Mouse (Mus musculus) regulatory T cell (primary cell): Measurements from ENCODE around the gene Cks1b.

Source experiments
- in situ Hi-C: fragments of 300-600 bp; cut with MboI, MseI; formaldehyde crosslinking; loops from one replicate; pipeline ENCODE4 v1.15.1; 2025; ENCODE audit warnings: high pct_unique_total_duplicates

Gene Cks1b

DNA sequence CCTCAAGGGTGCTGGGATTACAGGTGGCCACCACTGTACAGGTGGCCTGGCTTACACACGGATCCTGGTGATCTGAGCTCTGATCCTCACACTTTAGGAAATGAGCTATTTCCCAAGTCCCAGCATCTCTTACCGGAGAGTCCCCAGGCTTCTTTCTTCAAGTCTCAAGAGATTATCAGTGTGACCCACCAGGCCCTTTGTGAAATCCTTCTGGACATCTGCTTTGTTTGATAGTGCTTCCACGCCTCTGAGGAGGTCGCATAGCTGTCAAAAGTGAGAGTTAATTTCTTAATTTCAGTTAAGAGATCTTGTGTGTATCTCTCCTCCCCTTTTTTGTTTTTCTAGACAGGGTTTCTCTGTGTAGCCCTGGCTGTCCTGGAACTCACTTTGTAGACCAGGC is 7.7 kb upstream of the Cks1b start:
- in situ Hi-C loops = no loop called here

DNA sequence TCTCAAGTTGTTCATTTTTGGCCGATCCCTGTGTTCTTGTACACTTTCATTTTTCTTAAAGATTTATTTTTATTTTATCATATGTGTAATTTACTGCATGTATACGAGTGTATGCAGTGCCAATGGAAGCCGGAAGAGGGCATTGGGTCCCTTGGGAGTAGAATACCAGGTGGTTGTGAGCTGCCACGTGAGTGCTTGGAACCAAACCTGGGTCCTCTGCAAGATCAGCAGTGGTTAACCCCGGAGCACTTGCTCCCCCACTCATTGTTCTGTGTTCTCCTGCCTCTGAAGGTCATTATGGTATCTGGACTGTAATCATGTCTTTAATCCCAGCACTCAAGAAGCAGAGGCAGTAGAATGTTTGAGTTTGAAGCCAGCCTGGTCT is 7.0 kb upstream of the Cks1b start:
- in situ Hi-C loops = no loop called here

DNA sequence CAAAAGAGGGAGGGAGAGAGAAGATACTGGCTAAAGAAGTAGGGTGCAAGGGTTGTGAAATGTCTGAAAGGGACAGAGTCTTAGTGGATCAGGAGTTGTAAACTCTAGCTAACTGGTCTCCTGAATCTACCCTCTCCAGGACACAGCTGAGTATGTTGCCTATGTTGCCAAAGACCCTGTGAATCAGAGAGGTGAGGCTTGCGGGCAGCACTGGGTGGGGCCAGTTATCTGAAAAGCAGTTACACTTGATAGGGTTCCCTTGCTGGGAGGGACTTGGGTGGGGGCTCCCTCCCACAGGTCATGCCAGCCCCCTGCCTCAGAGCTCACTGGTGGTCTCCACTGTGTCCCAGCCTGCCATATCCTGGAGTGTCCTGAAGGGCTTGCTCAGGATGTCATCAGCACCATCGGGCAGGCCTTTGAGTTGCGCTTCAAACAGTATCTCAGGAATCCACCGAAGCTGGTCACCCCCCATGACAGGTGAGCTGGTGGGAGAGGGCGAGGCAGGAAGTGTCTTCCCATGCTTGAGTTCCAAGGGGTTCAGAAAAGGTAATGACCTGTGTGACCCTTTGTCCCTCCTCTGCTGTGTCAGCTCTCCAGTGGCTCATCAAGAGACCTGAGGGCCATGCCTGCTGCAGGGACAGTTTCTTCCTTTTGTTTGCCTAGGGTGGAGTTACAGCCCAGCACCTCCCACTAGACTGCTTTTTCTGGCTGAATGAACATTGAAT is 6.4 kb upstream of the Cks1b start:
- in situ Hi-C loops = no loop called here

DNA sequence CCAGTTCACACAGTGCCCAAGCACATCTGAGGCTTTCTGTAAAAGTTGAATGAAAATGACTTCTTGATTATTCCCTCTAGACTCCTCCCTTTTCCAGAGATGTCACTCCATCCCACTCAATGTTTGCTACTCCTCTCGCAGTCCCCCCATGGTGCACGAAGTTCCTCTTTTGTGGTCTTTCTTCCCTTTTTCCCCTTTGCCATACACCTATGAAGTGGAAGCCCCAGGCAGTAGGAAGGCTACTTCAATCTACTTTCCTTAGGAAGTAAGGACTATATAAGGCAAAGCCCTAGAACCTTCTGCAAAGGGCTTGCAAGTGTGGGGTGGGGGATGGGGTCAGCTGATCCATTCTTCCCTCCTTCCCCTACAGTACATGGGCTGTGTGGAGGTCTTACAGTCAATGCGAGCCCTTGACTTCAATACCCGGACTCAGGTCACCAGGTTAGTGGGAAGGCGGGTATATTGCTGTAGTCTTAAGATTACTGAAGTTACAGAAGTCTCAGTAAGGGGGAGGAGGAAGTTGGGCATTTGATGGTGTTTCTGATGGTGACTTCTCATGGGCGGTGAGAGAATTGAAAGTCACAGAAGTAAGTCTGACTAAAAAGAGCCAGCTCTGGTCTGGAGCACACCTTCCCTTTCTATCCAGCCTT is 4.5 kb upstream of the Cks1b start:
- in situ Hi-C loops = no loop called here

DNA sequence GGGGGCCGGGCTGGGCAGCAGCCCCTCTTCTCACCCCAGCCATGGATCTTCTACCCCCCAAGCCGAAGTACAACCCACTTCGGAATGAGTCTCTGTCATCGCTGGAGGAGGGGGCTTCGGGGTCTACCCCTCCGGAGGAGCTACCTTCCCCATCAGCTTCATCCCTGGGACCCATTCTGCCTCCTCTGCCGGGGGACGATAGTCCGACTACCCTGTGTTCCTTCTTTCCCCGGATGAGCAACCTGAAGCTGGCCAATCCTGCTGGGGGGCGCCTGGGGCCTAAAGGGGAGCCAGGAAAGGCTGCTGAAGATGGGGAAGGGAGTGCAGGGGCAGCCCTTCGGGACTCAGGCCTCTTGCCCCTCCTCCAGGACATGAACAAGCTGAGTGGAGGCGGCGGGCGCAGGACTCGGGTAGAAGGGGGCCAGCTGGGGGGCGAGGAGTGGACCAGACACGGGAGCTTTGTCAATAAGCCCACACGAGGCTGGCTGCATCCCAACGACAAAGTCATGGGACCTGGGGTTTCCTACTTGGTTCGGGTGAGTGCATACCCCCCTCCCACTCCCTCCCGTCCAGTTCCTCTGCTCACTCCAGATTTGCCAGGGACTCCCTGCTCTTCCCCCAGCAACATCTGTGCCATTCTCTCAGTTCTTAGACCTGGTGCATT is 3.8 kb upstream of the Cks1b start:
- in situ Hi-C loops = no loop called here

DNA sequence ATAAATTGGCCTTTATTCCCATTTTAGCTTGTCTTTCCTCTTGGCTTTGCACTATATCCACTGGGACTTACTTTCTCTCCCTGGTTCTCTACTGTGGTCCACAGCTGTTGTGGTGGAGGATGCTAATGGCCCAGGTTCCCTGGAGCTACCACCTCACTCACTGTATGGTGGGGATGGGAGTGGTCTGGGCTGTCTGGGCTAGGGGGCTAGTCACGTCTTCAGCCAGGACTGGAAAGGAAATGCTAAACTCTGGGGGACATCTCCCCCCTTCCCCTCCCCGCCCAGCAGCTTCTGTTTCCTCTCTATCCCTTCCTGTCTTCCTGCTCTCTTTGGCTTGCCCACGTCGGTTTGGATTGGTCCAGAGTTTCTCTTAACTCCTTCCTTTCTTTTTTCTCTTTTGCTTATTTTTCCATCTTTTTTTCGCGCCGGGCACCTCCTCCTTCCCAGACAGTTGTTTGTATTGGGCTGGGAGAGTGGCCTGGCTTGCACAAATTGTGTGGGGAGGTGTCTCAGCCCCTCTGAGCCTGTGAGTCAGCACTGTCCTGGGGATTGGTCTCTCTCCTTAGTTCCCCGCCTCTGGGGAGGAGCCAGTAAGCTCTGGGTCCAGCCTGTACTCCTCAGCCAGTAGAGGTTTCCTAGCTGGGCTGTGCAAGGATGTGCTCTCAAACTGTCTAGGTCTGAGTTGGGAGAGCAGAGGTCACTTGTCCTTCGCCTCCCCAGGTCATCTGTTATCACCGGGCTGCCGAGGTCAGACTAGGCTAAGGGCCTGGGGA is 3.0 kb upstream of the Cks1b start:
- in situ Hi-C loops = no loop called here

DNA sequence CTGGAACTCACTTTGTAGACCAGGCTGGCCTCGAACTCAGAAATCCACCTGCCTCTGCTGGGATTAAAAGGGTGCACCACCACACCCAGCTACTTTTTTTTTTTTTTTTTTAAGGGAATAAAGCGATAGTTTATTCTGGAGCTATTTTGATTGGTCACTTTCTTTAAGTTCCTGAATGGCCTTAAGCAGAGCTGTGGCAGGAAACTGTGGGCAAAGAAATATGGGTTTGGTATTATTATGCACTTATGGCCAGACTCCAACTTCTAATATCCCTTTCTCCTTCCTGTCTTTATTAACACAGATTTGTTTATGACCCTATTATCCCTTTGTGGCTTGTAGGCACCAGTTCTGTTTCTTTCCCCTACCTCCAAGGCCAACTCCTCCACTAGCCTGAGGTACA is 2.2 kb upstream of the Cks1b start:
- in situ Hi-C loops = no loop called here

DNA sequence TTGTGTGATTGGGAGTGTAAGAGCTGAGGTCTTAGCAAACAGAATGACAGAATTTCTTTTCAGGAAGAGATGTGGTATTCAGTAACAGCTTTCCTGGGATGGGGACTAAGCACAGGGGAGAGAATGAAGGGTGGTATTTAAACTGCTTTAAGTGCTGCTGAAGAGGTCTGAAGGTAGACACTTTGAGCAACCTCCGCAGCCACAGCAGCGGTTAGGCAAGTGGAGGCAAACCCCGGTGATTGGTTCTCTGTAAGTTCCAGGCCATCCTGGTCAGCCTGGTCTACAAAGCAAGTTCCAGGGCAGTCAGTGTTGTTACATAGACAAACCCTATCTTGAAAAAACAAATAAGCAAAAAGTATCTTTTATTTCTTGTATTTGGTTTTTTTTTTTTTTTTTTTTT is 1.8 kb upstream of the Cks1b start:
- in situ Hi-C loops = no loop called here

DNA sequence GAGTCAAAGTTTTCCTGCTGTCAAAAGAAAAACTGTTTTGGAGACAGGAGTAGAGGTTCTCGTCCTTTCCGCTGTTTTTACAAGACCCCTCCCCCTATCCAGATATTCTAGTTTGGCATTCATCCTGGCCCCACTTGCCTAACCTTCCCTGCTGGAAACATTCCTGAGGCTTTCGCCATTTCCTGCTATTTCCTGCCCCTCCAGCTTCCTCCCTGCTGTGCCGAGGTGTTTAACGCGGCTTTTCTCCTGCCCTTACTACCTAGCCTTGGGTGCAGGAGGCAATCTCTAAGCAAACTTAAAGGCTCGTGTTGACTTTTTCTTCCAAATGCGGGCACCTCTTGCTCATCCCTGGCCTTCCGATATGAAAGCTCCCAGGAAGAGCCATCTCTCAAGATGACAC is 1.4 kb upstream of the Cks1b start:
- in situ Hi-C loops = no loop called here

DNA sequence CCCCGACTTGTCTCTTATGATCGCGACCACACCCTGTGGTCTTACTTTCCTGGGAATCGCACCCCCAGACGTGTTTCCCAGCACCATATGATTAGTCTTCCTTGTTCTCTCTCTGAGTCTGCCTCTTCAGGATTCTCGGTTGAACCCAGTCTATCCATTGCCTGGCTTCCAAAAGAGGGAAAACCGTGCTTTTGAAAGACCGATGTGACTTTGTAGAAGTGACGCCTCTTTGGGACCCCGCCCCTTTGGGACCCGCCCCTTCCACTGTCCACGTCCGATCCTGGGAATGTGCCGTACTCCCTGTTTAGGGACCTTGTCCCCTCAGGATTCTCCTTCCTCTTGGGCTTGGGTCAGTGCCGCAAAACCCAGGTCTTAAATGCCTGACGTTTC is 673 bp upstream of the Cks1b start:
- in situ Hi-C loops = no loop called here

DNA sequence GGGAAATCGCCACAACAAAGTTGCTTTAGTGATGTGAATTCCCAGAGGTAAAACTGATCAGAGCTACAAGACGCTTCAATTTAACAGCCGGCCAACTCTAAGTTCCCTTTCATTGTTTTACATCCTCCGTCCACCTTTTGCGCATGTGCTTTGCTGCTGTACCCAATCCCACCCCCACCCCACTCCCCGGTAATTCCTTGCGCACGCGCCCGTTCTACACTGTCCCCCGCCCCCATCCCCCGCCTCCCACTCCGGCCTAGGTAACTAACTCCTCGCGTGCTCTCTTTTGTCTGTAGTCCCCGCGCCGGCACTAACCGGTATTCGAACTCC is 378 bp downstream of the Cks1b start:
- in situ Hi-C loops = no loop called here

DNA sequence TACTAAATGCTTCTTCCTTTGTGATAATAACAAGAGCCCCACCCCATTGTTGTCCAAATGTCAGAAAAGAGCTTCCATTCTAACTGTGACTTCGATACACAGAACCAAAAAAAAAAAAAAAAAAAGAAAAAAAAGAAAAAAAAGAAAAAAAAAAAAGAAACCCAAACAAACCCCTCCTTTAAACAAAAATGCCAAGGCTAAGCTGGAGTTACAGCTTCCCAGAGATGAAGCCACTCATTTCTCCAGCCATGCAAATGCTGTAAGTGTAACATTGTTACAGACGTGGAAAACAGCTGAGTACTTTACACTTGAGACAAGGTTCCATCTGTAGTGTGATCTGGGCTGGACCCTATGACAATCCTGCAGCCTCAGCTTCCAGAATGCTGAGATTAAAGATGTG is 1.1 kb downstream of the Cks1b start:
- in situ Hi-C loops = no loop called here

DNA sequence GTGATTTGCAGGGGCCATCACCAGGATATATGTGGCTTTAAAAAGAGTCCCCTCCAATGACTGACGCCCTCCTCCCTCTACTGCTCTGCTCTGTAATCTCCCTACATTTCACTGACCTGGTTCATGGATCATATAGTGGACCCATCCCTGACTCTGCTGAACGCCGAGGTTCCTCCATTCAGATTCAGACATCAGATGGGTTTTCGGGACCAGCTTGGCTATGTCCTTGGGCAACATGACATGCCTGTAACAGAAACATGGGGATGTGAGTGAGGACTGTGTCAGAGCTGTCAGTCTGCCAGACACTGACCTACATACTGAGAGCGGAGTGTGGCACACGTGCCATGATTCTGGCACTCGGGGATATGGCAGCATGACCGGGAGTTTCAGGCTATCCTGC is 2.0 kb downstream of the Cks1b start:
- in situ Hi-C loops = no loop called here

DNA sequence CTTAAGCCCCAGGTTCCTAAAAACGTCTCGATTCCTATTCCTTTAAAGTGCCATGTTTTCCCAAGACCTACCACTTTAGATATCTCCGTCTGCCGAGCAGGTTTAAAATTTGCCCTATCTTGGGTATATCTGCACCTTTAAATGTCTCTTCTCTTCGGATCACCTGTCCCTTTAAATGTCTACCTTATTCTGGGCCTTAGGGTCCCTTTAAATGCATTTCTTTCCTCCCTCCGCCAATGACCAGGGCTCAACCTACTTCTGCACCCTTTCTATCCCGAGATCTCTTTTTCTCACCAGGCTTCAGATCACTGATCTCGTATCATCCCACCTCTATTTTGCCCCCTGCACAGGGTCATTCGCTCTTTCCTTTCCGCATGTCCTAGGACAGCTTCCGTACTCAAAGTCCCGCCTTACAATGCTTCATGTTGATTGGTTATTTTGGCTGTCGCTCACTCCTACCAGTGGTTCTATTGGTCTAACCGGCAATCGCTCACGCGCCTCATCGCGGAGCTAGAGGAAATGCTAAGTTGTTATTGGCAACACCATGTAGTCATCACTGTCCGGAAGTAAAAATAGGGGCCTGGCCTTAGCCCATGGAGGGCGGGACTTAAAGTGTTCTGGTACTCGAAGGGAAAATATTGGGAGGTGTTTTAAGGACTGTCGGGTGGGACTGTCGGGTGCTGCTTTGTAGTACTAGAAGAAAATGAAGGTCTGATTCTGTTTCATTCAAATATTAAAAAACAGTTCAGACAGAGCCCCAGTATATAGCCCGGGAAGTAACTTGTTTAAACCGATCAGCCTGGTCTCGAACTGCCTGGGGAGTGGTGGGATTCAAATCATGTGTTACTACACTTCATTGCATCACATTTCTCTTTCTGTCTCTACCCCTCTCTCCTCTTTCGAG is 6.4 kb downstream of the Cks1b start, which contains the start of gene Flad1:
Gene Flad1 (minus strand): TSS at position 381 of the 904 bp plus-strand sequence.
- in situ Hi-C loops = no loop called here

DNA sequence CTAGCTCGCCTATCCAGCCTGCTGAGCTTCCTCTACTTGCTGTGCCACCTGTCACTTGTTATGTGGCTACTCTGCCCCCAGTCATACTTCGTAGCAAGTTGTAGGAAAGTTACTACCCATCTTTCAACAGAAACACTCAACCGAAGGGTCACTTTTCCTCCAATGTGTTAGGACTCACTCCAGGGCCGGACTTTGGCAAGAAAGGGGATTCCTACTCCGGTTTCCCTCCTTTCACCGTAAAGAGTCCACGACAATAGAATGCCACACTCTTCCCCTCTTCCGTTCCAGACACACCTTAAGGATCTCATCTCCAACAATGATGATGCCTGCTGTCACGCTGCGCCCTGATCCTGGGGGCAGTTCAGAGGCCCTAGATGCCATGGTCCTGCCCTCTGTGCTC is 7.3 kb downstream of the Cks1b start:
- in situ Hi-C loops = no loop called here

DNA sequence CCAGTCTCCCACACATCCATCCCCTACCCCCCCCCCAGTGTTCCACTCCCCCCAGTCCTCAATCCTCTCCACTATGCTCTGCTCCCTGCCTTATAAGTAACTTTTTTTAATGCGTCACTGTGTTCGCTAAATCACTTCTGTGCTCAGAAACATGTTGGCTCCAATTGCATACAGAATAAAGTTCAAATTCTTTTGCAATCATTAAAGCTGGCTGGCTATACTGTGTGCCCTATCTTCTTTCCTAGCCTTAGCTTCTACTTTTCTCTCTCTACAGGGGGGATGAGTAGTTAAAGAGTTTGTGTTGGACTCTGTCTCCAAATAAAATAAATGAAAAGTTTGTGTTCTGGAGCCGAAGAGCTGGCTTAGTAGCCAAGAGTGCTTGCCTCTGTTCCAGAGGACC is 8.5 kb downstream of the Cks1b start:
- in situ Hi-C loops = no loop called here

DNA sequence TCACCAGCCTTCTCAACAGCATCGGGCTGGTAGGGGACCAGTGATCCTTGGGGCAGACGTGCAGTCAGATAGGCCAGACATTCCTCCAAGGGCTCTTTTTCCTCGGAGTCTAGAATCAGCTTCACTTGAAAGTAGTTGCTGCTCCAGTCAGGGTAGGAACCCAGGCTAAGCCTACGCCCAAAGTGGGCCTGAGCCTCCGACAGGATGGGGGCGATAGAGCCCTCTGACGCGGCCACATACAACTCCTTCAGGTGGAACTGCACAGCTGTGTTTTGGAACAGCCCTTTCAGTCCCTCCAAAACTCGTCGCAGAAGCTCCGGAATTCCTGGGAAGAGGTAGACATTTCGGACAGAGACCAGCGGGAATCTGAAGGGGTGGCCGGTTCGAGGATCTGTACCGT is 9.7 kb downstream of the Cks1b start:
- in situ Hi-C loops = no loop called here

DNA sequence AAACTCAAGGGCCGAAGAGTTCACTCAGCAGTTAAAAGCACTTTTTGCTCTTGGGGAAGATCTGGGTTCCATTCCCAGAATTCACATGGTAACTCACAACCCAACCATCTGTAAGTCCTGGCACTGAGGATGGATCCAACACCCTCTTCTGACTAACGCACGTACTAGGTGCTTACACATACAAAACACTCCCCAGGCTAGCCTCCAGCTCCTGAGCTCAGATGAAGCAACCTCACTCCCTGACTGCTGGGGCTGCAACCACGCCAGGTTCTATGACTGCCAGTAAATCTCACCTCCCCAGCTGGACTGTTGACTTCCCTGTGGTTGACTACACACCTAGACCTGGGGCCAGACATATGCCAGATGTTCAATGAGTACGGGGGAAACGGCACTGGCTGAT is 11.3 kb downstream of the Cks1b start:
- in situ Hi-C loops = no loop called here

DNA sequence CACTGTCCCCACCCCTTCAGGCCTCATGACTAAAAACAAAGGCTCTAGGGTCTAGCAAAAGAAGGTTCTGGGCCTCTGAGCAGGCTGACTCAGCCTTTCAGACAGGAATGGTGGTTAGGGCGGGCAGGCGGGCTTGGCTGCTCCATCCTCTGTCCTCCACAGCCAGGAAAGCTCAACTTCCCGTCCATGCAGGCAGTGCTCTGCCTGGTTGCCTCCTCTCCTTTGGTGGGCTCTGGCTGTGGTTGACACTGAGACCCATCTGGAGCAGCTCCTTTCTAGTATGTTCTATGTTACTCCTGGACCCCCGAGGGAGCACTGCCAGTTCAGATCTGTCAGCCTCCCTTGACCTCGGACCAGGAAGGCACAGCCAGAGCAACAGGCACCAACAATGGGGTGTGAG is 15.5 kb downstream of the Cks1b start, which contains the start of gene Lenep:
Gene Lenep (minus strand): TSS at position 101 of the 400 bp plus-strand sequence.
- in situ Hi-C loops = no loop called here

DNA sequence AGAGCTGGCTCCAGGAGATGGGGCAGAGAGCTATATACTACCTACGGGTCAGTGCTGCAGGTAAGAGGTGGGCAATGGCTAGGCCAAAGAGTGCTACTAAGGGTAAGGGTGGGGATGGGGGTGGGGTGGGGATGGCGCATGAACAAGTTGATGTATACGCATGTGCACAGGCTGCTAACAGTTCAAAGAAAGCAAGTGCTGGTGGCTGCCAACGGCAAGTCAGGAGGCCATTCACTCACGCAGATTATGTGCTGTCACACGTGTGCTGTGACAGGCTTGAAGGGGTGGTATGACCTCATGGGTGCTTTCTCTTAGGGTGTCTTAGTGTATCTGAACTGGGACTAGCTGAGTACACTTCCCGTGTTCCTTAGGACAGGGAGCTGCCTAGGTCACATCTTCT is 16.9 kb downstream of the Cks1b start:
- in situ Hi-C loops = no loop called here

DNA sequence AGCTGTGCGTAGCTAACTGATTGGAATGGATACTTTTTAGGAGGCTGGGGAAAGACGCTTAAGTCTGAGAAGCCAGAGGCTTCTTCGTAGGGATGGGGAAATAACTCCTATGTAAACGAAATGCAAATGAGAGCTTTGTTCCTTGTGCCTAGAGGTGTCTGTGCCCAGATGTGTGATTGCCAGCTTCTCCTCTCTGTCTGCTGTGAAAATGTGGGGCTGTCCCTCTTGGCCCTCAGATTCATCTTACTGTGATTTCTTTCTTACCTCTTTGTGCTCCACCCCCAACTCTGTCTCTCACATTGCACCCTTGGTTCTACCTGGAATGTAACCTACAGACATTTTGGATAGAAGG is 21.6 kb downstream of the Cks1b start:
- in situ Hi-C loops = loop anchor here (10.0 kb wide), 1 partner anchor 882 kb away; no protein-coding TSS in a partner anchor
